Mouse (Mus musculus) erythroblast, embryonic 14.5 days (primary cell): ENCODE data around the gene Jmjd8.

Experiments used
- GATA1 ChIP-seq: IDR thresholded peaks from 2 replicates; pipeline ENCODE4 v1.6.1; 2012; ENCODE audit warnings: low read length, inconsistent platforms, mixed read lengths
- TAL1 ChIP-seq: IDR thresholded peaks from 3 replicates; pipeline ENCODE4 v1.6.1; 2012; ENCODE audit warnings: low read length, inconsistent platforms, mixed read lengths

GRCm38 (mm10) chr17:25796211-25796771, 32.4 kb upstream of the Jmjd8 start:
- TF ChIP-seq GATA1 (no peak), TAL1 (no peak)
